Mouse (Mus musculus) naive thymus-derived CD4-positive, alpha-beta T cell, adult 2 months (primary cell): ENCODE results near the gene B3galt2.
"Not testable (repeated sequence)": the region's sequence is repeated elsewhere in the genome, so short reads cannot be mapped to it uniquely, and the experiment has no call there.

Experiments used
- DNase-seq: peaks from one replicate; pipeline ENCODE4 v3.0.0-alpha.2; 2011; ENCODE audit warnings: low read depth

Gene B3galt2

DNA sequence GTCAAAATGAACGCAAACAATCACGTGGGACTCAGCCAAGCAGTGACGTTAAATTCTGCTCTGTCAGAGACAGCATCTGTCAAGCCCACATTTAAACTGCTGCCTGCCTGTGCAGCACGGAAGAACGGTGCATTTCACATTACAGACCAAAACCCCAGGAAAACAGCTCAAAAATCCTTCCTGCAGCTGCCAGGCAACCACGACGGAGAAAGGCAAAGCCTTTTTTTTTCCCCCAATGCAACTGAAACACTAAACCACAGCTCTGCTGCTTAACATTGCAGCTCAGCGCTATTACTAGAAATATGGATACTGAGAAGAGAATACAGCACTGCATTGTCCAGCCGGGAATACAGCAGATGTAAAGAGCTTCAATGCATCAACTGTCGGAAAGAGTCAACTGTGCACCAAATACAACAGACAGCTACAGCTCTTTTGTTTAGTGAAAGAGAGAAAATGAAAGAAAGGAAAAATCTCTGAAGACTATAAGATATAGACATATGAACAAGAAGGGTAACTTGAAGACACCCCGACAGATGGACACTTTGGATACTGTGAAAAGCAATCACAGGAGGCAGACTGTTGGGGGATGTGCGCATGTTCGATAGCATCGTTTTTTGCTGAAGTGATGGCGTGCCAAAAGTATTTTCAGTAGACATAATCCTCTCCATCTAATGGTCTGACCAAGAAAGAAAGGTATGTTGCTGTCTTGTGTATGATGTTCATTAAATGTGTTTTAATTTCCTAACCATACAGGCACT is at the start of gene B3galt2:
TSS of gene B3galt2 (plus strand) at position 15 of the 758 bp plus-strand sequence.
- peak; percentile 43 for DNase-seq

DNA sequence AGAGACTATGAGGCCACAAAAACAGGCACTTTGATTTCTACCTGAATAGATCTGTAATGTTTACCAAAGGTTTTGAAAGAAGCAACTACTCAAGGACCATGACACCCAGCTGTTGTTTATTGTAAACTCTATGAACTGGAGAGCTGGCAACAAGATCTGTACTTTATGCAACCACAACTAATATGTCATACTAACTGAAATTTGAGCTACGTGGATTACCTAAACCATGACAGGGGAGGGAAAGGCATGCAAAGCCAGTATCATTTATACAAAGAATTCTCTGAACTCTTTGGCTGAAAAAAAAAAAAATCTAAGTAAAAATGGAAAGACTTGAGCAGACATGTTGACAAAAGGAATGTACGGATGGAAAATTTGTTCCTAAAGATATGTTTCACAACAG is 43.6 kb upstream of the B3galt2 start:
- DNase-seq: no peak

DNA sequence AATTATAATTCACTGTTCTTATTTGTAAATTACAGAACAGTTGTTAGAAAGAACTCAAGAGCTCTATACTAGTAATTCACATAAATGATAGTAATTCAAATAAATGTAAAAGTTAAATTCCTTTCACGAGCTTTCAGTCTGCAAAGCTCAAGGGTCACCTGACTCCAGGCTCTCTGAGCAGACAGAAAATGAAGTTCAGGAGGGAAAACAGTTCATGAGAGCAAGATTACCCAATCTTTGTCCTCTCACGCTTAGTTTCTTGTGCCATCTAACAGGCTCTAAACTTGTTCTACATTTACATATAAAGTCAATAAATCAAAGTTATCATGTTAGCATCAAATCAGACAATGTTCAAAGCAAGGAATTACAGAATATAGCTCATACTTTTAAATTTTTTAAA is 31.6 kb upstream of the B3galt2 start:
- no peak for DNase-seq

DNA sequence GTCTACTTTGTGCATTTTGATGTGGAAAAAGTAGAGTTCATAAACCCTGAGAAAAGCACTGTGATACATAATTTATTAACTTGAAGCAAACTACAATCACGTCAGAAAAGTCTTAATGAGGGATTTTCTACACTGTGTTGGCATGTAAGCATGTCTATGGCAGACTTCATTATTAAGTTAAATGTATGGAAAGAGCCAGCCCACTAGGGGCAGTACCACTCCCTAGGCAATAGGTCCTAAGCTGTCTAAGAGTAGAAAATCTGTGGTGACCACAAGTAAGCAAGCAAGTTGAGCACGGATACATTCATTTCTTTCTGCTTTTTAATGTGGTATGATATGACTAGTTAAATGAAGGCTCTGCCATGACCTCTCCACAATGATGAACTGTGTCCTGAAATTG is 27.6 kb upstream of the B3galt2 start:
- no peak for DNase-seq

DNA sequence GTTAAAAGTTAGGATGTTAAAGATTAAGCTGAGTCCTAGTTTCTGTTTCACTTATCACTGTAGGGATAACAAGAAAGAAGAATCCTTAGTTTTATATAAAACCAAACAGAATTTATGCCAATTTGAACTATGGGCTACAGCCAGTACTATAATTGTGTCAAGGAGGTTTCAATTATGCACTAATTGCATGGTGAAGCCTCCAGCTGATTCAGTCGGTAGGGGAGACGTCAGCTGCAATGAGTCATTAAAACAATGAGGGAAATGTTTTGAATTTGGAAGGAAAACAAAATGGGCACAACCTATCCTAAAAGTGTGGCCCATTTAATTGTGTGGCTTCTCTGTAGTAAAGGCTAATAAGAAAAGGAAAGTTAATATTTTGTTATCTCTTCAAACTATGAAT is 20.7 kb upstream of the B3galt2 start:
- no peak for DNase-seq

DNA sequence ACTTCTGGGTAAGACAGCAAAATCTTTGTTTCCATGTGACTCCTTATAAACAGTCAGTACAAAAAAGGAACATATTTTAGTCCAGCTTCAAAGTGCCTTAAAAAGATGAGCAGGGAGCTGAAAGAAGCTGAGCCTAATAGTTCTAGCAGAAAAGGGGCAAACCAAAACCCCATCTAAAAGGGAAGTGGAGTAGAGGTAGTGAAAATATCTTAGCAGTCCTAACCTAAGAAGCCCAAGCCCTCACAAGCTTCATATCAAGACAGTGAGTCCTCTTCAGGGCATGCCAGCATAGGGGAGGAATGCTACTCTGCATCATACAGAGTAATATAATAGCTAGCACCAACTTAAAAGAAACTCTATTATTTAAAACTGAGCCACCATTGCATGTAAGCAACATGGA is 18.5 kb upstream of the B3galt2 start:
- DNase-seq: no peak

DNA sequence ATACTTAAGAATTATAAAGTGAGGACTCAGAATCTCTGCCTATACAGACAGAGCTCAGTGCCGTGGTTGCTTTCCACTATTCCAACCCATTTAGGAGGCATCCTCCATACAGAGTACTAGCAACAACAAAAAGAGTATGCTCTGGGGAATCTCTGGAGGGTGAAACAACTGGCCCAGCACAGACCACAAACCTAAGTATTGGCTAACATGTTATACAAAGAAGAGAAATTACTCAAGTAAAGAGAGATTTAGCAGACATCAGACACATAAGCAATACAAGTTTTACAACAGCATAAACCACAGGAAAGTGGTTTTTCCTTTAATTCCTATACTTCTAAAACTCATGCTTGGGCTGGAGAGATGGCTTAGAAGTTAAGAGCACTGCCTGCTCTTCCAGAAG is 17.8 kb upstream of the B3galt2 start:
- no peak for DNase-seq

DNA sequence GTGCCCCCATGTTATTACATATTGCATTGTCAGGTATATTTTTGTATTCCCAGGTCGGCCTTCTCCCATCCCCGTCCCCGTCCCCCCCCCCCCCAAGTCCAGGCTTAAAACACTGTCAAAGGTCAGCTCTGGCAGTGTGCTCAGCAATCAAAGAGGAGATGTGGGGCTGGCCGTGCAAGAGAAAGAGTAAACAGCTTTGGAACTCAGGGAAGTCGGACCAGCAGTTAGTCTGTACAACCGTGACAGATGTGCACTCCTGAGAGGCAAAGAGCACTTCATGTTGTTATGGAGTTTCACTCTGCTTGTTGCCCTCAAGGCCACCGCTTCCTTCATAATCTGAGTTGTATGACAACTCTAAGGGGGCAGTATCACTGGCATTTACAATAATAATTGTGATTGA is 9.1 kb upstream of the B3galt2 start:
- DNase-seq: no peak

DNA sequence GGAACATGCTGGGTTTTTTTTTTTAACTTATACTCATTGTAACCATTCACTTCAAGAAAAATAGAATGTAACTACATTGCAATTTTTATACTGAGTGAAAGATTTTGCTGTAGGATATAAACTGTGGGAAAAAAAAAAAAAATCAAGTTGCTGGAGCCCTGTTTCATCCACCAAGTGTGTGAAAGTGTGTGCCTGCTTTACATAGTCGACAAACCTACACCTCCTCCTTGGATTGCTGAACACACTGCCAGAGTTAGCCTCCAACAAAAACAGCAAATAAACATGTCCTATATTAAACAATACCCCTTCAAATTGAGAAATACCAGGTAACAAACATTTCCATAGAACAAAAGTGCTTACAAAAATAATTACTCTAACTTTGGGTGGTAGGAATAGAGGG is 8.1 kb upstream of the B3galt2 start:
- DNase-seq: no peak

DNA sequence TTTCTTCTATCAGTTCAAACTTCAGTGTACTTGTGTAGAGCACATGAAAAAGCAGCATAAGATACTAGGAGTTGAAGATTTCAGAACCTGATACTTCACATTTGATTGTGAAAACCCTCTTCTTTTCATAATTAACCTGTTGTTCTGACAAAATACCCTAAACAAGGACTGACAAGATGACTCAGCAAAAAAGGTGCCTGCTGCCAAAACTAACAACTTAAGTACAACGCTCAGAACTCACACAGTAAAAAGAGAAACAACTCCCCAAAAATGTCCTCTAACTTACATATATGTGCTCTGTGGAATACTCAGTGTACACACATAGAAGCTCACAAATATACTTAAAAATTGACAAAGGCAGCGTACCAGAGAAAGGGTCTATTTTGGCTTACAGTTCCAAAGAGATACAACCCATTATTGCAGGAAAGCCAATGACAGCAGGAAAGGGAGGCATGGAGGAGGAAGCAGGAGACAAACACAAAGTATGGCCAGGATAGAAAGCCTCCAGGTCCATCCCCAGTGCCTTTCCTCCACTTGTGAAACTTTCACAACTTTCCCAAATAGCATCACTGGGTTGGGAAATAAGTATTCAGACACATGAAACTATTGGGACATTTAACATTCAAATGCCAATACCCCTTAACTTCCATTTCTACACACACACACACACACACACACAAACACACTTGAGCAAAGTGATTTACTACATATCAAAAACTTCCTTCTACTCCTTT is 7.4 kb upstream of the B3galt2 start:
- no peak for DNase-seq

DNA sequence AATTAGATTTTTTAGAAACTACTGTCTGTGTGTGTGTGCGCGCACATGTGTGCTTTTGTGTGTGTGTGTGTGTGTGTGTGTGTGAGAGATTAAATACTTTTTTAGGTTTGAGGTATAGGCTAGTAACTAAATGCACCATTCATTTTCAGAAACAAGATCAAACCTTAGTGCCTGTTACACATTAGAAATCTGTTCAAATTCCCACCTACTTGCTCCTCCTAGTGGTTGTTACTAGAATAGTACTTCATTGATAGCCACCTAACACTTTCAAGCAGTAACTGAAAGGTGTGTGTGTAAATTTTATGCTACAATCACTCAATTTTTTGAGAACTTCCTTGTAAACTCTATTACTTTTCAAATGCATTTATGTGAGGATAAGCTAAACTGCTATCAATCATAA is 3.8 kb downstream of the B3galt2 start:
- peak; percentile 59 for DNase-seq

DNA sequence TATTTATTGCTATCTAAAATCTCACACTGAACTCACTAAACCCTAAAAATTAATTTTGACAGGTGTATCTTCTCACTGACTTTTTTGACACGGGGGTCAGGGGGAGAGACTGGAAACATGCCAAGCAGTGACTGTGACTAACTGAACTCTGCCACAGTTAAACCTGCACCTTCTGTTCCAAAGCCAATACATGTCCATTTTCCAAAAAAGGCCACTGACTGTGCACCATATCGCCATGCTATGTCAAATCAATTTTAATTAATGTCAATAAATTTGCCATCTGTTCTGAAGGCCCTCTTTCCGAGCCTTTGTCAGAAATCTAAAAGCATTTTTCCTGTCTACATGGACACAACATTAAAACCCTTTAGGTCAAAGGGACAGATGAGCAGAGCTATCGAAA is 4.9 kb downstream of the B3galt2 start:
- no peak for DNase-seq

DNA sequence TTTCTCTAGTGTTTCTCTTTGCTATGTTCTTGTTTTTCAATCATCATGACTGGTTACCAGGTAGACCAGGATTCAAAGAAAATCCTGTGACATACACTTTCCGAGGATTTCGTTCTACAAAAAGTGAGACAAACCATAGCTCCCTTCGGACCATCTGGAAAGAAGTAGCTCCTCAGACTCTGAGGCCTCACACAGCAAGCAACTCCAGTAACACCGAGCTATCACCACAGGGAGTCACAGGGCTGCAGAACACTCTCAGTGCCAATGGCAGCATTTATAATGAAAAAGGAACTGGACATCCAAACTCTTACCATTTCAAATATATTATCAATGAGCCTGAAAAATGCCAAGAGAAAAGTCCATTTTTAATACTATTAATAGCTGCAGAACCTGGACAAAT is 5.8 kb downstream of the B3galt2 start:
- DNase-seq: no peak

DNA sequence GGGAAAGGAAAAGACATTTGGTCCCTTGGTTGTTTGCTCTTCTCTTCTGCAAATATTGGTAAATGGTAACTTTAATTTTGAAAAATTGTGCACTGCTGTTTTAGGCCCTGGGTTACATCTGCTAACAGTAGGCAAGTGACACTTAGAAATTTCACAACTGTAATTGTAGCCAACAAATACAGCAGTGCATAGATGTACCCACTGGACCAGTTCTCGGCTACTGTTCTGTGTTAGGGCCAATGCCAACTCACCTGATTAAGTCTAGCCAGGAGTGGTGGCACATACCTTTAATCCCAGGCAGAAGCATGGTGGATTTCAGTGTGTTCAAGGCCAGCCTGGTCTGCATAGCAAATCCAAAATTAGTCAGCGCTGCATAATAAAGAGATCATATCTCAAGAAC is 9.9 kb downstream of the B3galt2 start:
- no peak for DNase-seq

DNA sequence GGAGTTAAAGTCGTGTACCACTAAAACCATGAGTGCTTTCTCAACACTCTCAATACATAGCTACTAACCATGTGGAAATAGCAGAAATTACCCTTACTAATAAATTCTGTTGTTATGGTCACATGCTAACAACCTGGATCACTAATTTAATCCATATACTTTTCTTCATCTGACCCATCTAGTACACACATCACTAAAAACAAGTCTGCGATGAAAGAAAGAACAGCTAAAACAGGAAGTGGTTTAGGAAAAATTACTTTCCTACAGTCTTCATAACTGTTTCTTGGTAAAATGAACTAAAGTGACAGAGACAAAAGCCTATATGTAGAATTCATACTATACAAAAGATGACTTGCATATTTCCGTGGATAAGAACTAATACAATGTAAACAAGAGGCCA is 13.2 kb downstream of the B3galt2 start:
- DNase-seq: peak; percentile 28

DNA sequence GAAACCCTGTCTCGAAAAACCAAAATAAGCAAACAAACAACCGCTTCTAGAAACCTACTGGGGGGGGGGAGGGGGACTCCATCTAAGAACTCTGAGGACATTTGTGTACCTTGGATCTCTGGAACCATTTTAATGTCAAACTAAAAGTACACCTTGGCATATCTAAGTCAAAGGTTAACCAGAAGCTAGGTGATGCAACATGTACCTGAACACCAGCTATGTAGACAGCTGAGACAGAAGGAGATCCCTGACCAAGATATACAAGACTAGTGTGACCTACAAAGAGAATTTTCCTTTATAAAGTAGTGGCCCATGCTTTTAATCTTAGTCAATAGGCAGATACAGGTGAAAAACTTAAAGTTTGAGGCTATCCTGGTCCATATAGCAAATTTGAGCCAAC is 22.7 kb downstream of the B3galt2 start:
- no peak for DNase-seq

DNA sequence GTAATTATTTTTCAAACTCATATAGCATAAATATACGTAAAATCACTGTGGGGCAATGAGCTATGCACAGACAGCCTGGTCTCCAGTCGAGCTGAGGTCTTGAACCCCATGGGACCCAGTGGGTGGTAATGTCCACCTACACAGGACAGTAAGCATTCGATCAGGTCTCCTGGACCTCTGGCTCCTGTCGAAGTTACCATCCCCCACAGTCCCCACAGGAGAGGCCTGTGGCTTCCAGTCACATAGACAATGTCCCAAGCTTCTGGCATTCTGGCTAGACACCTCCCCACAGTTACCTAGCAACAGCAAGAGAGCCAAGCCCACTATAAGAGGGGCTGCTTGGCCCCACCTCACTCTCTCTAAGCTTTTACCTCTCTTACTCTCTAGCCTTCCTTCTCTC is 24.3 kb downstream of the B3galt2 start:
- not testable (repeated sequence) for DNase-seq

DNA sequence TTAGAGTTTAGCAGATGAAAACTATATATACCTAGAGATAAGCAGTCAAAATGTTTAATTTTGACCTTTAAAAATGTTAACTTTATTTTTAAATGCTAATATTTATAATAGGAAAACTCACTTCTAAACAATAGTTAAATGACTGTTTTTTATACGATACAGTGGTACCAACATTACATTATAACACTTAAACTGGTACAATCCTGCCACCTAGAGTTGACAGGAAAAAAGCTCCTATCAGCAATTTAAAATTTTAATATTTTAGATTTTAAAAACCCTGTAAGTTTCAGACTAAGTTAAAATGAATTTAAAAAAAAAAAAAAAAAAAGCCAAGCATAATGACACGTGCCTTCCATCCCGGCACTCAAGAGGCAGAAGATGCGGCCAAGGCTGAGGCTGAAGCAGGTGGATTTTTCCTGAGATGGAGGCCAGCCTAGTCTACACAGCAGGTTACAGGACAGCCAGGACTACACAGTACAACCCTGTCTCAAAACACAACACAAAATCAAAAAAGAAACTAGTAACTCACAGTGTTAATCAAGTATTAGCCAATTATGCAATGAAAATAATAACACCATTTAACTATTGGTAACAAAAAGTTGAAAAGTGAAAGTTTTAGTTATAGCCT is 35.4 kb downstream of the B3galt2 start:
- no peak for DNase-seq

DNA sequence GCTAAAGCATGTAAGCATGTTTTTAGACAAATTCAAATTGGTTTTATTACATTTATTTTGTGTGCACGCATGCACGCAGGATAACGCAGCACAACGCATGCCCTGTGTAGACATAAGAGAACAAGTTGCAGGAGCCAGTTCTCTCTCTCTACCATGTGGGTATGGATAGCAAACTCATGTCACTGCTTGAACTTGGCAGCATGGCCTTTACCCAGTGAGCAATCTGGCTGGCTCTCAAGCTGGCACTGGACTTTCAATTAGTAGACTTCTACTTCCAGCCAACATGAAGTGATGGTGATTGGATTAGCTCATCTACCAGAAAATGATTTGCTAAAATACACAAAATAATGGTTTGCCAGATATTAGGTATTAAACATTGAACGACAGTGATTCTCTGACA is 40.6 kb downstream of the B3galt2 start:
- DNase-seq: no peak

DNA sequence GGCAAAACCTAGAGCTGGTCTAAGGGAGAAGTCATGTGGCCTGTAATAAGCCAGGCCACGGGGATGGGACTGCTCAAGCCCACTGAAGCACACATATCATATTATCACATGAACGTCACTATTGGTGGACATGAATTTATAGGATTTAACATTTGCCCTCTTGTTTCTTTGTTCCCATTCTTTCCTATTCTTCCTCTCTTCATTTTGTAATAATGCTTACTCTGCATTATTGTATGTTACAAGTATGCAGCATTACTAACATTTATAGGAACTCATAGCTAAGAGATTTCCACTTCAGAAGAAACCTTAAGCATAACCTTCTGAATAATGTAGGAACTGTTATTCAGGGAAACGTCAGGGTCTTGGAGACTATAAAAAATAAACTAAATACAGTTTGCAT is 44.4 kb downstream of the B3galt2 start:
- DNase-seq: no peak

DNA sequence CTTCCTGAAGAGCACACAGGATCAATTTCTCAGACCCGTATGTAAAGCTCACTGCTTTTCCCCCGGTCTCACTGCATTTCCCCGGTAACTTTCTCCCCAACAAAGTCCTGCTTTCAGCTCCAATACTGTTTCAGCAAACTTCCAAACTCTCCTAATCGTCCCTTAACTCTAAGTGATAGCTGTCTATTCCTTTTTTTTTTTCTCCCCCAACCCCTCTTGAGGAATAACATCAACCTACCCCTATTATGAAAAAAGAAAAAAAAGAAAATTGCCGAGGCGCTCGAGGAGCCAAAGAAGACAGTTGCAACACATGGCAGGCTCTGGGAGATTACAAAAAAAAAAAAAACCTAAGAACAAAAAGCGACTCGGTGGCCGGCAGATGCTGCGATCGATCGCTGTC is 61.3 kb downstream of the B3galt2 start:
- DNase-seq: peak; percentile 29

DNA sequence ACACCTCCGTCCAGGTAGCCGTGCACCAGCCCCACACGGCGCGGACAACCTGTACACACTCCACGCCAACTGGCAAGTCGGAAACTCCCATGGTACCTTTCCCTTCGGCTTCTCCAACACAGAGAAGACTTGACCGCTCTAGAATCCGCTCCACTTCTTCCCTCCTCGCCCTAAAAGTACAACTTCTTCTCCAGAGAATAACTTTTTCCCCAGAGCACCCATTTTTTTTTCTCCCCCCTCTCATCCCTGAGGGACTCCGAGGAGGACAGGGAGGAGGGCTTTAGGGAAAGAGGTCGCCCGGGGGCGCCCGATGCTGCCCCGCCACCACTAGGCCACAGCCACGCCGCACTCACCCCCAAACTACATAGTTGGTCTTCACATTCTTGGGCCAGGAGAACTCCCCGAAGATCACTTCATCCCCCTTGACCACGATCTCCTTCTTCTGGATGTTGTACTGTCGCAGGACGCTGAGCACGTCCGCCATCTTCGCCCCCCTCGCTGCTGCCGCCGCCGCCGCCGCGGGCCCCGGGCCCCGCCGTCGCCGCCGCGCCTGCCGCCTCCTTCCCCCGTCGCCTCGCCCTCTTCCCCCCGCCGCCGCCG is 61.8 kb downstream of the B3galt2 start:
- no peak for DNase-seq

DNA sequence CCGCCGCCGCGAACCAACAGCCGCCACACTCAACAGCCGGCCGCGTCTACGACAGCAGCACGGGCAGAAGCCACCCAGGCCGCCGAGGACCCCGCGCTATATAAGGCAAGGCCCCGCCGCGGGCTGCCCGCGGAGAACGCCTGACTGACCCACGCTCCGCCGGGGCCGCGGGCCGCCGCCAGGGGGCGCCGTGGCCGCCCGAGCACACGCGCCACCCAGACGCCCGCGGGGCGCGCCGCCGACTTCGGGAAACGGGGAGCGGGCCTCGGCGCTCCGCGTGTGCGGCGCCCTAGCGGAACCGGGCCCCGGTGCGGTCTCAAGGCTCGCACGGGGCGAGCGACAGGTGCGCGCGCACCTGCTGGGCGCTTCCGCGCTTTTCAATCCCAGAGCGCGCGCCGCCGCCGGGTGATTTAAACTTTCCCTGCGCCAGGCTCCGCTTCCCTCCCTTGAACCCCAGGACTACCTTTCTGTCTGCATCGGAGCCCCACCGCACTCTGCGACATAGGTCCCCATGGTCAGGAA is 62.3 kb downstream of the B3galt2 start, which contains the start of gene Cdc73:
TSS of gene Cdc73 (minus strand) at position 153 of the 522 bp plus-strand sequence.
- peak; percentile 95 for DNase-seq
